Mouse (Mus musculus): ENCODE measurements around the gene Trim2.

Gene Trim2

DNA sequence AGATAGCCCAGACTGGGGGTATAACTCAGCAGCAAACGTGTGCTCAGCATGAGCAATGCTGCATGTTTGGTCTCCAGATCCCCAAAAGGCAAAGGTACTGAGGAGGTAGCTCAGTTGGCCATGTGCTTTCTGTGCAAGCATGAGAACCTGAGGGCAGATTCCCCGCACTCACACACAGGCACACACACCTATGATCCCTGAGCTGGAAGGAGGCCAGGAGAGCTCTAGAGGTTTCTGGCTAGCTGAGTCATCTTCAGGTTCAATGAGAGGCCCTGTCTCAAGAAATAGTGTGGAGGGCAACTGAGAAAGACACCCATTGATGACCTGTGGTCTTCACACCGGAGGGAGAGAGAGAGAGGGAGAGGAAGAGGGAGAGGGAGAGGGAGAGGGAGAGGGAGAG, 19.4 kb downstream of the Trim2 start:
- no peak for DNase-seq (ENCODE audit: low spot score in 2 of 2)

DNA sequence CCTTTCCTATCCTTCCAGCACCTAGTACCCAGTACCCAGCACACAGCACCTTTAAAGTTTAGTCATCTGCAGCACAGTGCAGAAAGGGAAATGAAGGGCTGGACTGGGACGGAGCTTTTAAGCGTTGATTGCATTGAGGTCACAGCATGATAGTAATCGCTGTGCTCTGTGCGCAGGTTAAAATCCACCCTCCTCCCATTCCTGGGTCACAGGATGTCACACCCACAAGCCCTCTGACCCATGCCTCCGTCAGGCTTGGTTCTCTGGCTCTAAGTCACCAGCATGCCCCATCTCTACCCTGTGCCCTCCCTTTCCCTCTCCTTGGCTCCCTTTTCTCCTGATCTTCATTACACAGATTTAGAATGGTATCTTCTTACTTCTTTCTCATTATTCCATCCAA, 20.4 kb downstream of the Trim2 start:
- no peak for DNase-seq (ENCODE audit: low spot score in 2 of 2)

- DNase-seq (ENCODE audit: low spot score in 2 of 2): no peak
Measured at GRCm38 (mm10) chr3:84284796-84285195, 21.9 kb downstream of the Trim2 start.

DNA sequence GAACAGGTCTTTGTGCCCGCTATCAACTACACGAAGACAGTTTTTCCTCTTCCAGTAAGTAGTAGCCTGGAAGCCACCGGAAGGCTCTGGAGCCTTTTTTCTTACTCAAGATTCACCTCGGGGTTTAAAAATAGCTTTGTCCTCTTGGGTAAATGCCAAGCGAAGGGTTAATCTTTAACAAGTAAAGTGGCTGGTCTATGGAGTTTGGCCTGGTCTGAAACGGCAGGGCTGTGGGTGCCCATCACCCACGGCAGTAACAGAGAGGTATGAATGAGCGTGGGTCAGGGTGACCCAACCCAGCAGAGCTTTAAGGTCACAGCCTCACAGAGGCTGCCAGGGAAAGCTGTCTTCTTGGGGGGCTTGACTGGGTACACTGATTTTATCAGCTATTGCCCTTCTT, 23.2 kb downstream of the Trim2 start:
- no peak for DNase-seq (ENCODE audit: low spot score in 2 of 2)

DNA sequence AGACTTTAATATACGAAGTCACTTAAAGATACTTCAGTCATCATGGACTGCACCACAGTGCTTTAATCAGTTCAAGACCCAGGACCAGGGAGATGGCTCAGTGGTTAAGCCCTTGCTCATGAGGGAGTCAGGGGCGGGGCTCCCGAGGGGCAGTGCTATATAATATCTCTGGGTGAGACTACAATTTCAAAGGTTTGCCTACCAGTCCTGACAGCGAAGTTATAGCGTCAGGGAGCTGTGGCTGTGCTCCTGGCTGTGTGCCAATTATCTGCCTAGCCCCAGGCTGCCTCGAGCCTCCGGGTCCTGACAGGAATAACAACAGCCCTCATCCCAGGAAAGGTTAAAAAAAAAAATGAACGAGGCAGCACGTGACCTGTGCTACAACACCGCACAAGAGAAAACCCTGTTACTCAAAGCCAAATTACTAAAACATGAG, 24.7 kb downstream of the Trim2 start:
- no peak for DNase-seq (ENCODE audit: low spot score in 2 of 2)

- DNase-seq (ENCODE audit: low spot score in 2 of 2): no peak
Measured at GRCm38 (mm10) chr3:84278809-84279208, 27.9 kb downstream of the Trim2 start.

- DNase-seq (ENCODE audit: low spot score in 2 of 2): no peak
Measured at GRCm38 (mm10) chr3:84275124-84275523, 31.6 kb downstream of the Trim2 start.

DNA sequence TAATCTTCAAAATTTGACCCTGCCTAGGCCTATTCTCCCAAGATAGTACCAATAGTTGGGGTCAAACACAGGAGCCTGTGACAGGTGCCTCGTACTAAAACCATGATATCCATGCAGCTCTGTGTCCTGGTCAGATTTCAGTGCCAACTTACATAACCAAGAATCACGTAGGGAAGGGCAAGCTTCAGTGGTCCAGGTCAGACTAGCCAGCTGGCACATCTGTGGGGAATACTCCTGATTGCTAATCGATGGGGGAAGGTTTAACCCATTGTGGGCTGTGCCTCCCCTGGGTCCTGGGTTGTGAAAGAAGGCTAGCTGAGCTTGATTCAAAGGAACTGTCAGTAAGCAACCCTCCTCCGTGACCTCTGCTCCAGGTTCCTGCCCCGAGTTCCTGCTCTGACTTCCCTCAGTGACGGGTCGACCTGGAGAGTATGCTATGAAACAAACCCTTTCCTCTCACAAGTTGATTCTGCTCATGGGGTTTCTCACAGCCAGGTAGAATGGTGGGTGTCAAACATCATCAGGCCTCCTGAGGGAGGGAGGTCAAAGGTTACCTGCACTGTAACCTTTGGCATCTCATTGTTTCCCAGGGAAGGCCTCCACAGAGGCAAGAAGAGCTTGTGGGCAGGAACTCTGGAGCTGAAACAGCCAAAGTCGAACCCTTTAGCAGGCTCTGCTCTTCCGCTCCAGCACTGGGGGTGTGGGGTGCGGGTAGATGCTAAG, 34.2 kb downstream of the Trim2 start:
- DNase-seq (ENCODE audit: low spot score in 2 of 2): no peak

GRCm38 (mm10) chr3:84271794-84272193, 34.9 kb downstream of the Trim2 start:
- DNase-seq (ENCODE audit: low spot score in 2 of 2): no peak

- DNase-seq (ENCODE audit: low spot score in 2 of 2): no peak
Measured at GRCm38 (mm10) chr3:84271058-84271457, 35.6 kb downstream of the Trim2 start.

GRCm38 (mm10) chr3:84270624-84270995, 36.1 kb downstream of the Trim2 start:
- no peak for DNase-seq (ENCODE audit: low spot score in 2 of 2)

DNA sequence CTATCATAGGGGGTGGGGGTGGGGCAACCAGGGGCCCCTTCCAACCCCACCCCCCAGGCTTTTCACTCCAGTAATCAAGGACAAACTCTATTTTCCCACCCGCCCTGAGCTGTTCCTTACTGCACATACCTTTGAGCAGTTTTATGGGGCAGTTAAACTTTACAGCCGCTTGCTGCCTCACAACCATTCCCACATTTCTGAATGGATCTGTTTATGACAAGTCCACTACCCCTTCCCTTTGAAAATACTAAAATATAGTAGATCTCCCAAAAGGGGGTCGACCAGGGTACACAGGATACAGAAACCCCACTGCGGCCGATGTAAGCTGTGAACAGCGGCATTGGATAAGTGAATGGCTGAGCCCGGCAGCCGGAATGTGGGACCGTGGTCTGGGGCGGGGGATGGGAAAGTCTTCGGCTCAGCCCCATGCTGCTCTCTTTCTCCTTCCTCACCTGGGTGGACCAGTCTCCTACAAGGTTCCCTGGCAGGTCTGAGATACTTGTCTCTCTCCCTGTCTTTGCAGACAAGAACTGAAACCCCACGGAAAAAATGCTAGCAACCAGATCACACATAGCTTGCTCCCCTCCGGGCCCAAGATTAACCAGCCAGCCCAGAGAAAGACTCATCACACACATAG, 36.6 kb downstream of the Trim2 start:
- no peak for DNase-seq (ENCODE audit: low spot score in 2 of 2)

GRCm38 (mm10) chr3:84268434-84268833, 38.2 kb downstream of the Trim2 start:
- DNase-seq (ENCODE audit: low spot score in 2 of 2): no peak

GRCm38 (mm10) chr3:84266391-84266931, 40.2 kb downstream of the Trim2 start:
- DNase-seq (ENCODE audit: low spot score in 2 of 2): no peak

- DNase-seq (ENCODE audit: low spot score in 2 of 2): no peak
Measured at GRCm38 (mm10) chr3:84265084-84265483, 41.6 kb downstream of the Trim2 start.

- DNase-seq (ENCODE audit: low spot score in 2 of 2): no peak
Measured at GRCm38 (mm10) chr3:84264395-84264794, 42.3 kb downstream of the Trim2 start.

GRCm38 (mm10) chr3:84262804-84263203, 43.9 kb downstream of the Trim2 start:
- no peak for DNase-seq (ENCODE audit: low spot score in 2 of 2)

- no peak for DNase-seq (ENCODE audit: low spot score in 2 of 2)
Measured at GRCm38 (mm10) chr3:84261863-84262262, 44.8 kb downstream of the Trim2 start.

- no peak for DNase-seq (ENCODE audit: low spot score in 2 of 2)
Measured at GRCm38 (mm10) chr3:84260837-84261236, 45.8 kb downstream of the Trim2 start.

DNA sequence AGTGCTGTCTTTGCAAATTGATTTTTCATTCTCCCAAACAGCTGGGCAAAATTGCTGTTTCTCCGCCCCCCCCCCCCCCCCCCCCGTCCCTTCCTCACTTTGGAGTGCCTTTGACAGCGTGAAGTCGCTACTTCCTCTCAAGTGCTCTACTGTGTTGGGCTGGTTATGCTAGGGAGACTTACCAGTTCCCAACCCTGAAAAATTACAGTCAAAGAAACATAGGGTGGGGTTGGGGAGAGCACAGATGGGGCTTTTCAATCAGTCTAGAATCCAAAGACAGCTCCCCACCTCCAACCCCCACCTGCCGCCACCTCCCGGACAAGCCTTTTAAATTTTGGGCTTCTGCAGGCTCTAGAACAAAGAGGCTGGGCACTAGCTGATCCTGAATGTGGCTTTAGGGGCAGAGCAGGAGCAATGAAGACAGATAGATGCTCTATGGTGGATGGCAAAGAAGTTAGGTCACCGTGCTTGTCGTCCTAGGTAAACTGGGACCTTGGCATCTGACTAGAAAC, 46.6 kb downstream of the Trim2 start:
- DNase-seq (ENCODE audit: low spot score in 2 of 2): no peak

GRCm38 (mm10) chr3:84259281-84260023, 47.2 kb downstream of the Trim2 start:
- DNase-seq (ENCODE audit: low spot score in 2 of 2): peak; percentile 43 to 64

- no peak for DNase-seq (ENCODE audit: low spot score in 2 of 2)
Measured at GRCm38 (mm10) chr3:84258518-84259031, 48.1 kb downstream of the Trim2 start.

Data from frontal cortex, postnatal 10 days (tissue).